Mouse (Mus musculus) lung, adult 2 months (tissue): ENCODE data around the gene Dusp1.

Source experiments
- CTCF ChIP-seq: fragments of 200-500 bp; IDR thresholded peaks from 2 replicates; pipeline ENCODE4 v1.5.1; 2011; ENCODE audit warnings: mild to moderate bottlenecking, low read length, control low read depth; ENCODE audit not compliant: insufficient read depth
- POLR2A ChIP-seq: fragments of 200-500 bp; IDR thresholded peaks from 2 replicates; pipeline ENCODE4 v1.6.1; 2011; ENCODE audit warnings: low read depth, mild to moderate bottlenecking, control low read depth, low read length, borderline replicate concordance; ENCODE audit errors: extremely low read depth

DNA sequence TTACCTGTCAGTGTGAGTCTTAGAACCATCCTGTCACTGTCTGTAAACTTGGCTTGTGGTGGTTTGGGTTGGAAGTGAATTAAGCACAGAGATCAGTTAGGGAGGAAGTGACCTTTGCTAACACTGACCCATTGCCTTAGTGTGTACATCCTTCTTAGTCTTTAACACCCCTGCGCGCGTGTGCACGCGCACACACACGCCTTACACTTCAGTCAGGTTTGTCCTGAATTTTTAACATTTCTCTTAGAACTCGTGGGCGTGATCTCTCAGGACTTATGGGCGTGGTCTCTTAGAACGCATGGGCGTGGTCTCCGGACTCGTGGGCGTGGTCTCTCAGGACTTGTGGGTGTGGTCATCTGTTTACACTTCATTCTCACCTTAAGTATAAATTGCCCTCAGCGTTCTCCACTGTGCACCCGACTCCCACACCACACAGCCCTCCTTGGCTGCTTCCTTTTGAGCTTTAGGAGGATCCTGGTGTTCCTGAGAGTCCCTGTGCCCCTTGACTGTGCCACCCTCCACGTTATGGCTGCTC lies 39.1 kb upstream of the Dusp1 start:
- TF ChIP-seq CTCF (no peak), POLR2A (no peak)
